Mouse (Mus musculus) CH12.LX (cell line): ENCODE measurements around the gene Camk2b. TPM values are rescaled to one million over a fixed set of nuclear protein-coding genes. Genes with fewer than 3 reads are reported as not detected.

Experiments
- DNase-seq: peaks from one replicate; pipeline ENCODE4 v3.0.0-alpha.2; 2013; ENCODE audit errors: extremely low read depth
- H3K27ac ChIP-seq: 2 replicates; pipeline ENCODE4 v1.5.1; 2012; ENCODE audit warnings: low read depth, mild to moderate bottlenecking, control low read depth, moderate library complexity; ENCODE audit not compliant: insufficient read depth
- H3K27me3 ChIP-seq: replicated peaks from 2 replicates; pipeline ENCODE3; 2012; ENCODE audit warnings: inconsistent platforms
- H3K36me3 ChIP-seq, 2 experiments: replicated peaks in 1 of 2; 2 replicates each; pipeline versions ENCODE3 to v1.6.1; 2012; ENCODE audit warnings: inconsistent platforms in 1 of 2, low read length in 1 of 2, mild to moderate bottlenecking in 1 of 2, mixed read lengths in 1 of 2, moderate library complexity in 1 of 2; ENCODE audit not compliant: control insufficient read depth in 1 of 2, insufficient read depth in 1 of 2
- H3K4me1 ChIP-seq, 2 experiments: 2 replicates each; pipeline ENCODE4 v1.6.1; 2012; ENCODE audit warnings: inconsistent platforms in 1 of 2, moderate library complexity in 1 of 2; ENCODE audit not compliant: insufficient read depth in 2 of 2, control insufficient read depth in 1 of 2
- H3K4me2 ChIP-seq: 2 replicates; pipeline ENCODE4 v1.6.1; 2012; ENCODE audit warnings: low read depth, mild to moderate bottlenecking, control low read depth; ENCODE audit not compliant: poor library complexity, insufficient read depth, severe bottlenecking
- H3K4me3 ChIP-seq, 3 experiments: fragments of 150-350 bp in 1 of 3; sonication (generic) in 1 of 3; replicated peaks in 1 of 3; 2 replicates each; pipeline versions ENCODE3 to v1.5.1; 2011 to 2012; ENCODE audit warnings: low read depth in 2 of 3, low read length in 2 of 3, mild to moderate bottlenecking in 2 of 3, moderate library complexity in 2 of 3, control low read depth in 1 of 3, improper control_type of control experiment in 1 of 3, inconsistent platforms in 1 of 3, mixed read lengths in 1 of 3; ENCODE audit not compliant: poor library complexity in 1 of 3
- H3K79me2 ChIP-seq: replicated peaks from 2 replicates; pipeline ENCODE4 v1.6.1; 2012; ENCODE audit warnings: mild to moderate bottlenecking, moderate library complexity; ENCODE audit not compliant: control insufficient read depth, poor library complexity, insufficient read depth, severe bottlenecking; ENCODE audit errors: extremely low read depth
- H3K9ac ChIP-seq: 2 replicates; pipeline ENCODE4 v1.6.1; 2012; ENCODE audit warnings: low read depth, mild to moderate bottlenecking, control low read depth, moderate library complexity; ENCODE audit not compliant: insufficient read depth
- H3K9me3 ChIP-seq: replicated peaks from 2 replicates; pipeline ENCODE3; 2012; ENCODE audit warnings: low read length, inconsistent platforms, mixed read lengths
- BHLHE40 ChIP-seq: IDR thresholded peaks from 2 replicates; pipeline ENCODE4 v1.6.1; 2011; ENCODE audit warnings: mild to moderate bottlenecking, low read depth, low read length, improper control_type of control experiment
- CHD1 ChIP-seq: IDR thresholded peaks from 2 replicates; pipeline ENCODE4 v1.6.1; 2012; ENCODE audit warnings: low read depth, low read length, improper control_type of control experiment, inconsistent platforms
- CHD2 ChIP-seq: IDR thresholded peaks from 2 replicates; pipeline ENCODE4 v1.6.1; 2011; ENCODE audit warnings: low read length, improper control_type of control experiment
- CTCF ChIP-seq, 2 experiments: IDR thresholded peaks in 1 of 2; conservative IDR thresholded peaks in 1 of 2; 2 replicates each; pipeline ENCODE4 v1.5.1; 2011 to 2012; ENCODE audit warnings: low read depth in 2 of 2, low read length in 2 of 2, improper control_type of control experiment in 1 of 2, inconsistent platforms in 1 of 2, mild to moderate bottlenecking in 1 of 2, moderate library complexity in 1 of 2
- ELF1 ChIP-seq: IDR thresholded peaks from 2 replicates; pipeline ENCODE4 v1.6.1; 2014; ENCODE audit warnings: low read depth, mild to moderate bottlenecking, inconsistent platforms, low read length, improper control_type of control experiment
- GABPA ChIP-seq: IDR thresholded peaks from 2 replicates; pipeline ENCODE4 v1.6.1; 2012; ENCODE audit warnings: low read depth, low read length, improper control_type of control experiment, inconsistent platforms; ENCODE audit not compliant: insufficient replicate concordance
- IRF4 ChIP-seq: IDR thresholded peaks from 2 replicates; pipeline ENCODE4 v1.6.1; 2014; ENCODE audit warnings: low read depth, mild to moderate bottlenecking, inconsistent platforms, low read length, improper control_type of control experiment
- JUND ChIP-seq: conservative IDR thresholded peaks from 2 replicates; pipeline ENCODE4 v1.6.1; 2011; ENCODE audit warnings: low read depth, low read length, improper control_type of control experiment
- KAT2A ChIP-seq: IDR thresholded peaks from 2 replicates; pipeline ENCODE4 v1.6.1; 2012; ENCODE audit warnings: low read length, improper control_type of control experiment, inconsistent platforms; ENCODE audit not compliant: insufficient replicate concordance
- MAFK ChIP-seq: IDR thresholded peaks from 2 replicates; pipeline ENCODE4 v1.6.1; 2011; ENCODE audit warnings: low read length, improper control_type of control experiment; ENCODE audit not compliant: insufficient replicate concordance
- MAZ ChIP-seq: IDR thresholded peaks from 2 replicates; pipeline ENCODE4 v1.6.1; 2012; ENCODE audit warnings: low read depth, mild to moderate bottlenecking, inconsistent platforms, low read length, improper control_type of control experiment, moderate library complexity
- MEF2A ChIP-seq: IDR thresholded peaks from 2 replicates; pipeline ENCODE4 v1.6.1; 2014; ENCODE audit warnings: low read depth, mild to moderate bottlenecking, inconsistent platforms, low read length, improper control_type of control experiment, borderline replicate concordance
- MYC ChIP-seq: IDR thresholded peaks from 2 replicates; pipeline ENCODE4 v1.6.1; 2011; ENCODE audit warnings: low read depth, mild to moderate bottlenecking, improper control_type of control experiment, low read length
- NELFE ChIP-seq: IDR thresholded peaks from 2 replicates; pipeline ENCODE4 v1.6.1; 2011; ENCODE audit warnings: low read depth, low read length, improper control_type of control experiment
- PAX5 ChIP-seq: IDR thresholded peaks from 2 replicates; pipeline ENCODE4 v1.6.1; 2012; ENCODE audit warnings: low read length, inconsistent platforms, mixed read lengths
- POLR2A ChIP-seq: IDR thresholded peaks from 2 replicates; pipeline ENCODE4 v1.6.1; 2011; ENCODE audit warnings: low read depth, mild to moderate bottlenecking, improper control_type of control experiment, low read length
- RAD21 ChIP-seq: IDR thresholded peaks from 2 replicates; pipeline ENCODE4 v1.6.1; 2011; ENCODE audit warnings: low read depth, mild to moderate bottlenecking, low read length, improper control_type of control experiment, moderate library complexity
- SIN3A ChIP-seq: IDR thresholded peaks from 2 replicates; pipeline ENCODE4 v1.6.1; 2012; ENCODE audit warnings: low read length, improper control_type of control experiment, inconsistent platforms
- SMC3 ChIP-seq: IDR thresholded peaks from 2 replicates; pipeline ENCODE4 v1.6.1; 2011; ENCODE audit warnings: low read depth, low read length, improper control_type of control experiment
- TCF12 ChIP-seq: IDR thresholded peaks from 2 replicates; pipeline ENCODE4 v1.6.1; 2014; ENCODE audit warnings: low read depth, mild to moderate bottlenecking, inconsistent platforms, low read length, improper control_type of control experiment
- ZMIZ1 ChIP-seq: IDR thresholded peaks from 2 replicates; pipeline ENCODE4 v1.6.1; 2012; ENCODE audit warnings: low read depth, mild to moderate bottlenecking, inconsistent platforms, low read length, improper control_type of control experiment
- ZNF384 ChIP-seq: IDR thresholded peaks from 2 replicates; pipeline ENCODE4 v1.6.1; 2012; ENCODE audit warnings: low read depth, low read length, improper control_type of control experiment, inconsistent platforms
- dilution Hi-C: fragments of 300-500 bp; cut with MboI; formaldehyde crosslinking; loops from 2 replicates; pipeline ENCODE4 v1.14.3; 2020; ENCODE audit warnings: low sequenced_read_pairs; ENCODE audit not compliant: extremely low pct_unique_long_range_greater_than_20kb, extremely low pct_ligation_motif_present
- in situ Hi-C: fragments of 300-500 bp; cut with MboI; formaldehyde crosslinking; loops from 3 replicates; pipeline ENCODE4 v1.14.3; 2019; ENCODE audit warnings: low sequenced_read_pairs, low pct_ligation_motif_present, low pct_unique_long_range_greater_than_20kb, mixed read lengths
- polyA plus RNA-seq: library from polyadenylated mRNA; unstranded; fragments of >175 nt; gene quantifications from 2 replicates; pipeline ENCODE4 v1.2.1, GENCODE M21; 2012; ENCODE audit warnings: low read depth; ENCODE audit not compliant: insufficient read length
- total RNA-seq, 2 experiments: library from RNA; depleted of rRNA; stranded (reverse); fragments of 300-350 nt in 1 of 2; fragments of >200 nt in 1 of 2; gene quantifications; 2 replicates each; pipeline ENCODE4 v1.2.3; 2012 to 2014

Gene Camk2b
- total and polyA plus RNA-seq, 3 experiments = 0.08 to 0.26 (median 0.11) TPM

DNA sequence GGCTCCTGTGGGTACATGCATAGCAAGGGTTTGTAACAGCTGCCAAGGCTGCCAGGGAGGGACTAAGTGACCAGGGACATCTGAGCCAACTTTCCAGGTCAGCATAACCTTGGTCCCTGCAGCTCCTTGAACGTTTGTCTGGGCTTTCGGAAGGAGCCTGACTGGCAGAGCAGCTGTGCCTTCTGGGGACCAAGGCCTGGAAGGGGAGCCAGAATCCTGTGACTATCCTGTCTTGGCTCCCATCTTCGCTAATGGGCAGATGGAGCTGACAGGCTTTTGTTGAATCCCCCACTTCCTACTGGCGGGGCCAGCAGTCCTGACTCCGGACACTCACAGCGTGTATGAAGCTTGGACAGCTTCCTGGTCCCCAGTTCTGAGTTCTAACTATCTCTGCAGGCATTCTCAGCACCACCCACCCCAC lies 51.1 kb downstream of the Camk2b start:
- in situ Hi-C loops = no loop called here
- H3K4me2 ChIP-seq = no peak overlapping the region
- no peaks in the 10 kb centered on the region for H3K79me2 ChIP-seq
- TF ChIP-seq NELFE (no peak), GABPA (no peak), RAD21 (no peak), MYC (no peak)
- TF ChIP-seq, all 38 proteins: peak for 0
- Histone ChIP-seq H3K9me3 (peaks cover 4% of the 10 kb centered on the region), H3K36me3 (no peaks in the 10 kb centered on the region), H3K27ac (no peak overlapping the region), H3K4me1 (peaks cover 3 to 11% of the 10 kb centered on the region in 2 experiments), H3K27me3 (peaks cover 25% of the 10 kb centered on the region), H3K9ac (no peak overlapping the region), H3K4me3 (no peak overlapping the region)
- DNase-seq = no peak
- dilution Hi-C loops = no loop called here

DNA sequence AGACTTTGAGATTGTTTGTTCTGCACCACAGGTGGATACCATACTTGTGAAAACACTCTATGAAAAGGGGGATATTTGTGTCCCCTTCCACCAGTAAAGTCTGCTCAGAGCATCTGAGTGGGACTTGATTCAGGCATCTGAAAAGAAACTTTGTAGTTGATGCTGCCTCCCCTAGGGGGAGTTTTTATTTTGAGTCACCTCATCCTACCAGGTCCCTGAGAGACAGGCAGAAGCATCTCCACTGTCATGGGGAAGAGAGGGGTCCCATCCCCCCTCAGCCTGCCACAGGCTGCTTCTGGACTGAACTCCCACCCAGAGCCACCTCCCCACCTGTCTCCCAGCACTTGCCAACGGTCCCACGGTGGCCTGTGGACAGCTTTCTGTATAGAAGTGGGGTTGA lies 52.8 kb downstream of the Camk2b start:
- Histone ChIP-seq H3K9me3 (peaks cover 4% of the 10 kb centered on the region), H3K27me3 (peaks cover 22% of the 10 kb centered on the region), H3K4me1 (peaks cover 3 to 5% of the 10 kb centered on the region in 2 experiments), H3K79me2 (no peaks in the 10 kb centered on the region), H3K4me3 (no peak overlapping the region), H3K9ac (no peak overlapping the region), H3K36me3 (no peaks in the 10 kb centered on the region), H3K27ac (no peak overlapping the region), H3K4me2 (no peak overlapping the region)
- dilution Hi-C loops (no loop called here), in situ Hi-C loops (no loop called here)
- DNase-seq = no peak
- TF ChIP-seq MAFK (no peak), CTCF (conservative IDR thresholded peaks at IDR 0.05 in 1 of 2, IDR thresholded peaks at IDR 0.05 in 1 of 2; ENCODE audit: low read depth in 2 of 2, low read length in 2 of 2) (peak; percentile 25 to 55; a peak in 2 of 4 replicates), RAD21 (peak; percentile 10)

DNA sequence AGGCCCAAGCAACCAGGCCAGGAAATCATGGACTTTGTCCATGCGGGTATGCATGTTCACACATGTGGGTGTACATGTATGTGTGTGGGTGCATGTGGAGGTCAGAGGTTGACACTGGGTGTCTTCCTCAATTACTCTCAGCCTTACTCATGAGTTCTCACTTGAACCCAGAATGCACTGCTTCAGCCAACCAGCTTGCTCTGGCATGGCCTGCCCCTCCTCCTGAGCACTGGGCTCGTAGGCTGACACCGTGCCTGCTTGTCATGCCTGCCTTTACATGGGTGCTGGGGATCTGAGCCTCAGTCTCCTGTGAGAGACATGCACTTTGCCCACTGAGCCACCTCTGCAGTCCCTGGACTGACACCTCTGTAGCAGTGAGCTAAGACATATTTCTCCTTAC lies 54.3 kb downstream of the Camk2b start:
- no peak overlapping the region for H3K9ac ChIP-seq
- dilution Hi-C loops (no loop called here), in situ Hi-C loops (no loop called here)
- H3K4me3 ChIP-seq = no peak overlapping the region
- H3K4me2 ChIP-seq = no peak overlapping the region
- peaks cover 4% of the 10 kb centered on the region for H3K9me3 ChIP-seq
- H3K79me2 ChIP-seq = no peaks in the 10 kb centered on the region
- H3K27ac ChIP-seq = no peak overlapping the region
- TF ChIP-seq TCF12 (no peak), SMC3 (no peak), ELF1 (no peak), ZMIZ1 (no peak), CHD2 (no peak), MAZ (no peak), SIN3A (no peak), KAT2A (no peak), MEF2A (no peak), POLR2A (no peak), ZNF384 (no peak), BHLHE40 (no peak), IRF4 (no peak), JUND (no peak), MYC (no peak), CHD1 (no peak), PAX5 (no peak)
- no peaks in the 10 kb centered on the region for H3K36me3 ChIP-seq
- H3K4me1 ChIP-seq = no peaks in the 10 kb centered on the region
- peaks cover 19% of the 10 kb centered on the region for H3K27me3 ChIP-seq
- DNase-seq = no peak
